Mouse (Mus musculus) thymus, adult 2 months (tissue): ENCODE results near the gene Fgfr3.

Experiments
- CTCF ChIP-seq: fragments of 200-500 bp; IDR thresholded peaks from 2 replicates; pipeline ENCODE4 v1.5.1; 2012; ENCODE audit warnings: mild to moderate bottlenecking, control low read depth, low read length, moderate library complexity, borderline replicate concordance; ENCODE audit not compliant: control insufficient read depth, poor library complexity, insufficient read depth; ENCODE audit errors: extremely low read depth
- POLR2A ChIP-seq: fragments of 200-500 bp; IDR thresholded peaks from 2 replicates; pipeline ENCODE4 v1.6.1; 2012; ENCODE audit warnings: mild to moderate bottlenecking, low read length, control low read depth, moderate library complexity; ENCODE audit not compliant: control insufficient read depth, poor library complexity, insufficient read depth; ENCODE audit errors: extremely low read depth

- TF ChIP-seq CTCF = no peak
- no peak for TF ChIP-seq POLR2A
Observed at GRCm38 (mm10) chr5:33723019-33723640, 1.7 kb downstream of the Fgfr3 start.
